Mouse (Mus musculus) CH12.LX (cell line): ENCODE measurements around the gene Spef2. TPM values are rescaled to one million over a fixed set of nuclear protein-coding genes. Genes with fewer than 3 reads are reported as not detected.
A peak's percentile ranks its signal among the peaks of the same experiment; 100 is the strongest.
"Not testable (repeated sequence)": the region's sequence is repeated elsewhere in the genome, so short reads cannot be mapped to it uniquely, and the experiment has no call there.

Experiments
- DNase-seq: peaks from one replicate; pipeline ENCODE4 v3.0.0-alpha.2; 2013; ENCODE audit errors: extremely low read depth
- H3K27ac ChIP-seq: 2 replicates; pipeline ENCODE4 v1.5.1; 2012; ENCODE audit warnings: low read depth, mild to moderate bottlenecking, control low read depth, moderate library complexity; ENCODE audit not compliant: insufficient read depth
- H3K27me3 ChIP-seq: replicated peaks from 2 replicates; pipeline ENCODE3; 2012; ENCODE audit warnings: inconsistent platforms
- H3K36me3 ChIP-seq, 2 experiments: replicated peaks in 1 of 2; 2 replicates each; pipeline versions ENCODE3 to v1.6.1; 2012; ENCODE audit warnings: inconsistent platforms in 1 of 2, low read length in 1 of 2, mild to moderate bottlenecking in 1 of 2, mixed read lengths in 1 of 2, moderate library complexity in 1 of 2; ENCODE audit not compliant: control insufficient read depth in 1 of 2, insufficient read depth in 1 of 2
- H3K4me1 ChIP-seq, 2 experiments: 2 replicates each; pipeline ENCODE4 v1.6.1; 2012; ENCODE audit warnings: inconsistent platforms in 1 of 2, moderate library complexity in 1 of 2; ENCODE audit not compliant: insufficient read depth in 2 of 2, control insufficient read depth in 1 of 2
- H3K4me2 ChIP-seq: 2 replicates; pipeline ENCODE4 v1.6.1; 2012; ENCODE audit warnings: low read depth, mild to moderate bottlenecking, control low read depth; ENCODE audit not compliant: poor library complexity, insufficient read depth, severe bottlenecking
- H3K4me3 ChIP-seq, 3 experiments: fragments of 150-350 bp in 1 of 3; sonication (generic) in 1 of 3; replicated peaks in 1 of 3; 2 replicates each; pipeline versions ENCODE3 to v1.5.1; 2011 to 2012; ENCODE audit warnings: low read depth in 2 of 3, low read length in 2 of 3, mild to moderate bottlenecking in 2 of 3, moderate library complexity in 2 of 3, control low read depth in 1 of 3, improper control_type of control experiment in 1 of 3, inconsistent platforms in 1 of 3, mixed read lengths in 1 of 3; ENCODE audit not compliant: poor library complexity in 1 of 3
- H3K79me2 ChIP-seq: replicated peaks from 2 replicates; pipeline ENCODE4 v1.6.1; 2012; ENCODE audit warnings: mild to moderate bottlenecking, moderate library complexity; ENCODE audit not compliant: control insufficient read depth, poor library complexity, insufficient read depth, severe bottlenecking; ENCODE audit errors: extremely low read depth
- H3K9ac ChIP-seq: 2 replicates; pipeline ENCODE4 v1.6.1; 2012; ENCODE audit warnings: low read depth, mild to moderate bottlenecking, control low read depth, moderate library complexity; ENCODE audit not compliant: insufficient read depth
- H3K9me3 ChIP-seq: replicated peaks from 2 replicates; pipeline ENCODE3; 2012; ENCODE audit warnings: low read length, inconsistent platforms, mixed read lengths
- BHLHE40 ChIP-seq: IDR thresholded peaks from 2 replicates; pipeline ENCODE4 v1.6.1; 2011; ENCODE audit warnings: mild to moderate bottlenecking, low read depth, low read length, improper control_type of control experiment
- ELF1 ChIP-seq: IDR thresholded peaks from 2 replicates; pipeline ENCODE4 v1.6.1; 2014; ENCODE audit warnings: low read depth, mild to moderate bottlenecking, inconsistent platforms, low read length, improper control_type of control experiment
- GABPA ChIP-seq: IDR thresholded peaks from 2 replicates; pipeline ENCODE4 v1.6.1; 2012; ENCODE audit warnings: low read depth, low read length, improper control_type of control experiment, inconsistent platforms; ENCODE audit not compliant: insufficient replicate concordance
- MAFK ChIP-seq: IDR thresholded peaks from 2 replicates; pipeline ENCODE4 v1.6.1; 2011; ENCODE audit warnings: low read length, improper control_type of control experiment; ENCODE audit not compliant: insufficient replicate concordance
- MAZ ChIP-seq: IDR thresholded peaks from 2 replicates; pipeline ENCODE4 v1.6.1; 2012; ENCODE audit warnings: low read depth, mild to moderate bottlenecking, inconsistent platforms, low read length, improper control_type of control experiment, moderate library complexity
- NRF1 ChIP-seq: IDR thresholded peaks from 2 replicates; pipeline ENCODE4 v1.6.1; 2014; ENCODE audit warnings: low read depth, mild to moderate bottlenecking, inconsistent platforms, low read length, improper control_type of control experiment, moderate library complexity
- PAX5 ChIP-seq: IDR thresholded peaks from 2 replicates; pipeline ENCODE4 v1.6.1; 2012; ENCODE audit warnings: low read length, inconsistent platforms, mixed read lengths
- POLR2A ChIP-seq: IDR thresholded peaks from 2 replicates; pipeline ENCODE4 v1.6.1; 2011; ENCODE audit warnings: low read depth, mild to moderate bottlenecking, improper control_type of control experiment, low read length
- RAD21 ChIP-seq: IDR thresholded peaks from 2 replicates; pipeline ENCODE4 v1.6.1; 2011; ENCODE audit warnings: low read depth, mild to moderate bottlenecking, low read length, improper control_type of control experiment, moderate library complexity
- SIN3A ChIP-seq: IDR thresholded peaks from 2 replicates; pipeline ENCODE4 v1.6.1; 2012; ENCODE audit warnings: low read length, improper control_type of control experiment, inconsistent platforms
- TBP ChIP-seq: conservative IDR thresholded peaks from 2 replicates; pipeline ENCODE4 v1.6.1; 2011; ENCODE audit warnings: low read depth, low read length, improper control_type of control experiment
- TCF12 ChIP-seq: IDR thresholded peaks from 2 replicates; pipeline ENCODE4 v1.6.1; 2014; ENCODE audit warnings: low read depth, mild to moderate bottlenecking, inconsistent platforms, low read length, improper control_type of control experiment
- UBTF ChIP-seq: IDR thresholded peaks from 2 replicates; pipeline ENCODE4 v1.6.1; 2012; ENCODE audit warnings: low read depth, mild to moderate bottlenecking, inconsistent platforms, low read length, improper control_type of control experiment, moderate library complexity
- ZC3H11A ChIP-seq: IDR thresholded peaks from 2 replicates; pipeline ENCODE4 v1.6.1; 2012; ENCODE audit warnings: low read depth, mild to moderate bottlenecking, inconsistent platforms, low read length, improper control_type of control experiment
- ZKSCAN1 ChIP-seq: IDR thresholded peaks from 2 replicates; pipeline ENCODE4 v1.6.1; 2012; ENCODE audit warnings: low read depth, inconsistent platforms, low read length, improper control_type of control experiment, borderline replicate concordance
- ZNF384 ChIP-seq: IDR thresholded peaks from 2 replicates; pipeline ENCODE4 v1.6.1; 2012; ENCODE audit warnings: low read depth, low read length, improper control_type of control experiment, inconsistent platforms
- dilution Hi-C: fragments of 300-500 bp; cut with MboI; formaldehyde crosslinking; loops from 2 replicates; pipeline ENCODE4 v1.14.3; 2020; ENCODE audit warnings: low sequenced_read_pairs; ENCODE audit not compliant: extremely low pct_unique_long_range_greater_than_20kb, extremely low pct_ligation_motif_present
- in situ Hi-C: fragments of 300-500 bp; cut with MboI; formaldehyde crosslinking; loops from 3 replicates; pipeline ENCODE4 v1.14.3; 2019; ENCODE audit warnings: low sequenced_read_pairs, low pct_ligation_motif_present, low pct_unique_long_range_greater_than_20kb, mixed read lengths
- polyA plus RNA-seq: library from polyadenylated mRNA; unstranded; fragments of >175 nt; gene quantifications from 2 replicates; pipeline ENCODE4 v1.2.1, GENCODE M21; 2012; ENCODE audit warnings: low read depth; ENCODE audit not compliant: insufficient read length
- total RNA-seq, 2 experiments: library from RNA; depleted of rRNA; stranded (reverse); fragments of 300-350 nt in 1 of 2; fragments of >200 nt in 1 of 2; gene quantifications; 2 replicates each; pipeline ENCODE4 v1.2.3; 2012 to 2014

Spef2 gene
- total and polyA plus RNA-seq, 3 experiments: 0.51 to 1.4 (median 1.2) TPM

- in situ Hi-C loops: loop anchor here (25.0 kb wide), 1 partner anchor 102 kb away; no protein-coding TSS in a partner anchor
- H3K4me3 ChIP-seq: no peak overlapping the region
- TF ChIP-seq RAD21 (no peak), PAX5 (no peak), UBTF (no peak), SIN3A (no peak), ELF1 (no peak), MAFK (no peak), ZKSCAN1 (no peak), TCF12 (no peak), GABPA (no peak), MAZ (no peak), ZC3H11A (no peak)
Measured at GRCm38 (mm10) chr15:9564156-9564555, 184.5 kb downstream of the Spef2 start.

GRCm38 (mm10) chr15:9557264-9557663 lies 191.4 kb downstream of the Spef2 start:
- H3K9ac ChIP-seq, H3K79me2 ChIP-seq, H3K9me3 ChIP-seq, DNase-seq, H3K4me2 ChIP-seq, H3K27me3 ChIP-seq, H3K27ac ChIP-seq: not testable (repeated sequence)
- in situ Hi-C loops: loop anchor here (25.0 kb wide), 1 partner anchor 95 kb away; no protein-coding TSS in a partner anchor
- H3K4me1 ChIP-seq: peaks cover 0 to 27% of the 10 kb centered on the region in 2 experiments; a peak in 2 of 4 replicates
- peak; percentile 54 for TF ChIP-seq POLR2A
- TF ChIP-seq BHLHE40: 0 out of 2 replicates have a peak, but pooled peaks have one; percentile 19
- peak; percentile 68 for TF ChIP-seq TBP
- TF ChIP-seq, all 38 proteins: peak for 3; not testable (repeated sequence) for 35
- peak overlapping the region; percentile 43 to 47 (median 44) for H3K4me3 ChIP-seq
- dilution Hi-C loops, H3K36me3 ChIP-seq: not testable (repeated sequence)

More at GRCm38 (mm10) chr15:9564156-9564555, 184.5 kb downstream of the Spef2 start:
- Histone ChIP-seq H3K9me3 (no peaks in the 10 kb centered on the region), H3K4me2 (no peak overlapping the region), H3K4me1 (peaks cover 0 to 19% of the 10 kb centered on the region in 2 experiments; a peak in 2 of 4 replicates), H3K36me3 (peaks cover 10 to 38% of the 10 kb centered on the region in 2 experiments), H3K27ac (no peak overlapping the region), H3K27me3 (no peaks in the 10 kb centered on the region), H3K9ac (no peak overlapping the region), H3K79me2 (peaks cover 1% of the 10 kb centered on the region; the same call in 1 of the 2 replicates)
- dilution Hi-C loops: no loop called here
- no peak for DNase-seq

GRCm38 (mm10) chr15:9548951-9549350 lies 199.7 kb downstream of the Spef2 start:
- no peak overlapping the region for H3K27ac ChIP-seq
- no peaks in the 10 kb centered on the region for H3K79me2 ChIP-seq
- in situ Hi-C loops (no loop called here), dilution Hi-C loops (no loop called here)
- no peaks in the 10 kb centered on the region for H3K27me3 ChIP-seq
- peaks cover 0 to 21% of the 10 kb centered on the region in 2 experiments; a peak in 2 of 4 replicates for H3K4me1 ChIP-seq
- no peak overlapping the region for H3K4me3 ChIP-seq
- no peaks in the 10 kb centered on the region for H3K36me3 ChIP-seq
- H3K9ac ChIP-seq: no peak overlapping the region
- no peaks in the 10 kb centered on the region for H3K9me3 ChIP-seq
- peak; percentile 48 for DNase-seq
- no peak for TF ChIP-seq SIN3A
- TF ChIP-seq ZNF384: peak; percentile 91
- no peak for TF ChIP-seq NRF1
- no peak overlapping the region for H3K4me2 ChIP-seq
